Mouse (Mus musculus) G1E (cell line): ENCODE data around the gene Tmem132c.

Experiments
- CTCF ChIP-seq: IDR thresholded peaks from 2 replicates; pipeline ENCODE4 v1.5.1; 2012; ENCODE audit warnings: low read depth, low read length, inconsistent platforms, mixed read lengths
- GATA1 ChIP-seq: IDR thresholded peaks from 2 replicates; pipeline ENCODE4 v1.6.1; 2012; ENCODE audit warnings: borderline replicate concordance, low read length, inconsistent platforms, mixed read lengths
- GATA2 ChIP-seq: IDR thresholded peaks from 2 replicates; pipeline ENCODE4 v1.6.1; 2012; ENCODE audit warnings: low read depth, low read length, inconsistent platforms, borderline replicate concordance
- POLR2AphosphoS5 ChIP-seq: IDR thresholded peaks from 2 replicates; pipeline ENCODE4 v1.6.1; 2012; ENCODE audit warnings: low read depth, low read length, inconsistent platforms; ENCODE audit not compliant: insufficient replicate concordance
- TAL1 ChIP-seq: conservative IDR thresholded peaks from 2 replicates; pipeline ENCODE4 v1.6.1; 2012; ENCODE audit warnings: low read depth, low read length, inconsistent platforms, mixed read lengths

DNA sequence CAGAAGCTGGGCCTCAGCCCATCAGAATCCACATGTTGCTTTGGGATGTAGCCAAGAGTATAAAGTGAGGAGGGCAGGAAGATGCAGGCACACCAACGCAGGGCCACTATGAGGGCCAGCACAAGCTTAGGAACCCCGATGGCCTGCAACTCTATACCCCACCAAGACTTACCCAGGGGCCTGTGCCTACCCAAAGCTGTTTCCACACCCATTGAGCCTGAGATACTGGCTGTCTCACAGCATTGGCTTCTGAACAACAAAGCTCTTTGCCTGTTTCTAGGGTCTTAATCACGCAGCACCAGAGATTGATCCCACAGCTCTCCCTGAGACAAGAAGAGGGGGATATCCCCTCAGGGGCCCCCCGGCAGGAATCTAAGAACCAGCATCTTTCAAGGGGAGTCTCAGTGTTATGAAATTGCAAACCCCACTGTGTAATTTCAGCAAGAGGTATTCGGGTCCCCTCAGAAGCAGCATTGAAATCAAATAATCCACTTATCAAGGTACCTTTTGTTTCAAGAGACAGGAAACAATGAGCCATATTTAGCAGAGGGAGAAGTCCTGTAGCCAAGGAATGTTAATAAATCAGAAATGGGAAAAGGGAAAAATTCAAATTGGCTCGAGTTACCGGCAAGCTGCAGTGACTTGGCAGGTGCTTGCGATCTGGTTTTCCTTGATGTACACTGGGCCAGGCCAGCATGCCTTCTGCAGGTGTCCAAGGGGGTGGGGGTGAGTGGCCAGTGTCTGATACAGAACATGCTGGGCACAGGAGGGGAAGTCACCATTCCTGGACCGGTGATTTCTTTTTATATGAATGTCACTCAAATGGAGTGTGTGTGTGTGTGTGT lies 107.8 kb downstream of the Tmem132c start:
- TF ChIP-seq CTCF (no peak), POLR2AphosphoS5 (no peak), TAL1 (no peak), GATA1 (no peak), GATA2 (no peak)
